Mouse (Mus musculus): ENCODE measurements around the gene Nfia. TPM values are rescaled to one million over a fixed set of nuclear protein-coding genes. Genes with fewer than 3 reads are reported as not detected.
A peak's percentile ranks its signal among the peaks of the same experiment; 100 is the strongest.

Gene Nfia
- total RNA-seq, 1 experiment = 0.27 TPM

- no peaks in the 10 kb centered on the region for H3K9me3 ChIP-seq (ENCODE audit: control insufficient read depth, insufficient read depth, low read depth, low read length)
- H3K36me3 ChIP-seq (ENCODE audit: control insufficient read depth, insufficient read depth, low read length, poor library complexity, severe bottlenecking) = no peaks in the 10 kb centered on the region
- H3K9ac ChIP-seq (ENCODE audit: insufficient read depth, low read depth, low read length, poor library complexity, severe bottlenecking) = no peak overlapping the region
- no peak overlapping the region for H3K4me3 ChIP-seq (ENCODE audit: insufficient read depth in 1 of 2, low read depth in 1 of 2, low read length in 2 of 2, poor library complexity in 1 of 2, severe bottlenecking in 1 of 2)
- no peak overlapping the region for H3K27ac ChIP-seq (ENCODE audit: insufficient read depth, low read depth, low read length, poor library complexity, severe bottlenecking)
- no peak for DNase-seq (ENCODE audit: low read depth, low spot score)
- in situ Hi-C loops (cut with MboI; ENCODE audit: low sequenced_read_pairs in 2 of 2, unreplicated experiment in 2 of 2) = no loop called here
- no peak for TF ChIP-seq CHD2 (IDR thresholded peaks at IDR 0.05; ENCODE audit: low read depth, low read length)
- no peak for TF ChIP-seq ZC3H11A (IDR thresholded peaks at IDR 0.05; ENCODE audit: borderline replicate concordance, low read depth, low read length)
- TF ChIP-seq MAFK (IDR thresholded peaks at IDR 0.05; ENCODE audit: insufficient read depth, low read depth, low read length) = no peak
- TF ChIP-seq HCFC1 (IDR thresholded peaks at IDR 0.05; ENCODE audit: borderline replicate concordance, insufficient read depth, low read length) = no peak
- TF ChIP-seq ZNF384 (IDR thresholded peaks at IDR 0.05; ENCODE audit: low read depth, low read length) = no peak
- H3K4me1 ChIP-seq (ENCODE audit: control insufficient read depth in 2 of 2, insufficient read depth in 2 of 2, low read length in 2 of 2, poor library complexity in 1 of 2) = no peaks in the 10 kb centered on the region
Measured at GRCm38 (mm10) chr4:97730416-97730815, 42.1 kb upstream of the Nfia start.

- in situ Hi-C loops (cut with MboI; ENCODE audit: low sequenced_read_pairs in 2 of 2, unreplicated experiment in 2 of 2) = no loop called here
- Histone ChIP-seq H3K4me1 (ENCODE audit: control insufficient read depth in 2 of 2, insufficient read depth in 2 of 2, low read length in 2 of 2, poor library complexity in 1 of 2) (no peaks in the 10 kb centered on the region), H3K9ac (ENCODE audit: insufficient read depth, low read depth, low read length, poor library complexity, severe bottlenecking) (no peak overlapping the region), H3K36me3 (ENCODE audit: control insufficient read depth, insufficient read depth, low read length, poor library complexity, severe bottlenecking) (no peaks in the 10 kb centered on the region), H3K9me3 (ENCODE audit: control insufficient read depth, insufficient read depth, low read depth, low read length) (no peaks in the 10 kb centered on the region), H3K27ac (ENCODE audit: insufficient read depth, low read depth, low read length, poor library complexity, severe bottlenecking) (no peak overlapping the region), H3K4me3 (ENCODE audit: insufficient read depth in 1 of 2, low read depth in 1 of 2, low read length in 2 of 2, poor library complexity in 1 of 2, severe bottlenecking in 1 of 2) (no peak overlapping the region)
- TF ChIP-seq ZNF384 (IDR thresholded peaks at IDR 0.05; ENCODE audit: low read depth, low read length) (no peak), CHD2 (IDR thresholded peaks at IDR 0.05; ENCODE audit: low read depth, low read length) (no peak), MAFK (IDR thresholded peaks at IDR 0.05; ENCODE audit: insufficient read depth, low read depth, low read length) (no peak), HCFC1 (IDR thresholded peaks at IDR 0.05; ENCODE audit: borderline replicate concordance, insufficient read depth, low read length) (no peak), ZC3H11A (IDR thresholded peaks at IDR 0.05; ENCODE audit: borderline replicate concordance, low read depth, low read length) (no peak)
- no peak for DNase-seq (ENCODE audit: low read depth, low spot score)
Measured at GRCm38 (mm10) chr4:97733392-97733791, 39.1 kb upstream of the Nfia start.

DNA sequence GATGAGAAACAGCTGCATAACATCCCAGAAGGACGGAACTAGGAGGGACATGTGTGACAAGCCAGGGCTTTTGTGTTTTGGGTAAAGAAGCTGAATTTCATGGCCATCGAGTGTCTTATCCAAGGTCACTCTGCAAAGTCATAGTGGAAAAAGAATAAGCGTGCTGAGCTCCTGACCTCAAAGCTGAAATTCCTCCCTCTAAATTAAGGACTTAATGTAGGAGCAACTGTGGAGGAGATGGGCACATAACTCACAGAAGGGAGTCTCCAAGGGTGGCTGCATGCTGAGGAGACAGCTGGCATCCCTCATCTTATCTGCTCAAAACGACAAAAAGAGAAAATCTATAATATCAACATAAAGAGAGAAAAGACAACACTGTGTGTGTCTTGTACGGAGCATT lies 28.6 kb upstream of the Nfia start:
- TF ChIP-seq CHD2 (IDR thresholded peaks at IDR 0.05; ENCODE audit: low read depth, low read length) = no peak
- TF ChIP-seq ZC3H11A (IDR thresholded peaks at IDR 0.05; ENCODE audit: borderline replicate concordance, low read depth, low read length) = no peak
- no peak for TF ChIP-seq HCFC1 (IDR thresholded peaks at IDR 0.05; ENCODE audit: borderline replicate concordance, insufficient read depth, low read length)
- no peak for TF ChIP-seq ZNF384 (IDR thresholded peaks at IDR 0.05; ENCODE audit: low read depth, low read length)
- TF ChIP-seq MAFK (IDR thresholded peaks at IDR 0.05; ENCODE audit: insufficient read depth, low read depth, low read length) = no peak
- no peak for DNase-seq (ENCODE audit: low read depth, low spot score)

DNA sequence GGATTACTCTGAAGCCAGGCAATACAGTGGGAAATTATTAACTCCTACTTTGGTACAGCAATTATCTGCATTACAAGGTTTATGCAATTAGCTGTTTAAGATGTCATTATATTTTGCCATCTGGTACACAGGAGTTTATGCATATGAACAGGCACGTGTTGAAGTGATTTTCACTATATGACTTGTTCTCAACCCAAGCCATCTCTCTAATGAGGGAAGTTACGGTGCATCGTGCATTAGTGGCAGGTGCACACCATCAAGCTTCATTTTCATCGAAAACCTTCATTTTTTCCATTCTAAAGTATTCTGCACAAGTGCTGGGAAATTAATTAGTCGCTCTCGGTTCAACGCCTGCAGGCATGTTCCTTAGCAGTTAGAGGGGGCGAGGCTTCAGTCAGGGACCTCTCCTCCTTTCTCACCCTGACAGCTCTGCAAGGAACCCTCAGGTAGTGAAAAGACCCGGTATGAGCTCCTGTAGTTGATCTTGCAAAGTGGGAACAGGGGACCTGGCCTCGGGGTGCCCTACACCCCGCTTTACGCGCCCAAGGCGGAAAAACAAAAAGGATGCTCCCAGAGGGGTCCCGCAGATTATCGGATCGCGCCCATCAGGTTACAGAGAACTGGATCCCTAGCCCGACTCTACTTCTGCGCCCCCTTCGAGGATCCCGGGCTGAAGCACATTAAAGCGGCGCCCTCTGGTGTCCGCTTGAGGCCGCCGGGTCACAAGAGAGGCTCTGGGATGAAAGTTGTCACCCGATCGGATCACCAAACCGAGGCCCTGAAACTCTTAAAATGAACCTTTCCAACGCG lies 27.0 kb upstream of the Nfia start:
- no peak for DNase-seq (ENCODE audit: low read depth, low spot score)
- Histone ChIP-seq H3K27ac (ENCODE audit: insufficient read depth, low read depth, low read length, poor library complexity, severe bottlenecking) (no peak overlapping the region), H3K4me1 (ENCODE audit: control insufficient read depth in 2 of 2, insufficient read depth in 2 of 2, low read length in 2 of 2, poor library complexity in 1 of 2) (no peaks in the 10 kb centered on the region), H3K9ac (ENCODE audit: insufficient read depth, low read depth, low read length, poor library complexity, severe bottlenecking) (peak overlapping the region; percentile 15; the same call in 1 of the 2 replicates), H3K36me3 (ENCODE audit: control insufficient read depth, insufficient read depth, low read length, poor library complexity, severe bottlenecking) (no peaks in the 10 kb centered on the region), H3K9me3 (ENCODE audit: control insufficient read depth, insufficient read depth, low read depth, low read length) (no peaks in the 10 kb centered on the region), H3K4me3 (ENCODE audit: insufficient read depth in 1 of 2, low read depth in 1 of 2, low read length in 2 of 2, poor library complexity in 1 of 2, severe bottlenecking in 1 of 2) (peak overlapping the region; percentile 37 to 55)
- peak; percentile 48 for TF ChIP-seq ZC3H11A (IDR thresholded peaks at IDR 0.05; ENCODE audit: borderline replicate concordance, low read depth, low read length)
- TF ChIP-seq ZNF384 (IDR thresholded peaks at IDR 0.05; ENCODE audit: low read depth, low read length) = no peak
- TF ChIP-seq HCFC1 (IDR thresholded peaks at IDR 0.05; ENCODE audit: borderline replicate concordance, insufficient read depth, low read length) = no peak
- TF ChIP-seq CHD2 (IDR thresholded peaks at IDR 0.05; ENCODE audit: low read depth, low read length) = no peak
- no peak for TF ChIP-seq MAFK (IDR thresholded peaks at IDR 0.05; ENCODE audit: insufficient read depth, low read depth, low read length)
- in situ Hi-C loops (cut with MboI; ENCODE audit: low sequenced_read_pairs in 2 of 2, unreplicated experiment in 2 of 2) = loop anchor here in 1 of 2 experiments (10.0 kb wide), 1 partner anchor 181 kb away; no protein-coding TSS in a partner anchor

More for the DNA sequence above, 28.6 kb upstream of the Nfia start:
- in situ Hi-C loops (cut with MboI; ENCODE audit: low sequenced_read_pairs in 2 of 2, unreplicated experiment in 2 of 2) = loop anchor here in 1 of 2 experiments (10.0 kb wide), 1 partner anchor 179 kb away; no protein-coding TSS in a partner anchor
- H3K9me3 ChIP-seq (ENCODE audit: control insufficient read depth, insufficient read depth, low read depth, low read length) = no peaks in the 10 kb centered on the region
- no peak overlapping the region for H3K9ac ChIP-seq (ENCODE audit: insufficient read depth, low read depth, low read length, poor library complexity, severe bottlenecking)
- no peaks in the 10 kb centered on the region for H3K36me3 ChIP-seq (ENCODE audit: control insufficient read depth, insufficient read depth, low read length, poor library complexity, severe bottlenecking)
- no peak overlapping the region for H3K27ac ChIP-seq (ENCODE audit: insufficient read depth, low read depth, low read length, poor library complexity, severe bottlenecking)
- no peak overlapping the region for H3K4me3 ChIP-seq (ENCODE audit: insufficient read depth in 1 of 2, low read depth in 1 of 2, low read length in 2 of 2, poor library complexity in 1 of 2, severe bottlenecking in 1 of 2)
- no peaks in the 10 kb centered on the region for H3K4me1 ChIP-seq (ENCODE audit: control insufficient read depth in 2 of 2, insufficient read depth in 2 of 2, low read length in 2 of 2, poor library complexity in 1 of 2)

Measured in ES-E14 (cell line).